Mouse (Mus musculus) olfactory bulb, adult 2 months (tissue): ENCODE measurements at regions not wholly inside any gene's neighbourhood (a gene's known extent, or its start where the extent isn't known, plus 50 kb on each side); places are given as distances from the start of the nearest gene placed in this dataset.

ENCODE experiments used
- CTCF ChIP-seq: fragments of 200-500 bp; IDR thresholded peaks from 2 replicates; pipeline ENCODE4 v1.5.1; 2012; ENCODE audit warnings: low read depth, mild to moderate bottlenecking, low read length, moderate library complexity; ENCODE audit not compliant: insufficient read depth
- POLR2A ChIP-seq: fragments of 200-500 bp; IDR thresholded peaks from 2 replicates; pipeline ENCODE4 v1.6.1; 2012; ENCODE audit warnings: mild to moderate bottlenecking, low read depth, low read length, moderate library complexity; ENCODE audit not compliant: insufficient read depth

GRCm38 (mm10) chr10:118612091-118612490 is 171.2 kb downstream of the Ifng start:
- no peak for TF ChIP-seq POLR2A
- no peak for TF ChIP-seq CTCF
